Mouse (Mus musculus): ENCODE measurements around the gene Vps72.
A peak's percentile ranks its signal among the peaks of the same experiment; 100 is the strongest.
"Not testable (repeated sequence)": the region's sequence is repeated elsewhere in the genome, so short reads cannot be mapped to it uniquely, and the experiment has no call there.

The Vps72 gene

DNA sequence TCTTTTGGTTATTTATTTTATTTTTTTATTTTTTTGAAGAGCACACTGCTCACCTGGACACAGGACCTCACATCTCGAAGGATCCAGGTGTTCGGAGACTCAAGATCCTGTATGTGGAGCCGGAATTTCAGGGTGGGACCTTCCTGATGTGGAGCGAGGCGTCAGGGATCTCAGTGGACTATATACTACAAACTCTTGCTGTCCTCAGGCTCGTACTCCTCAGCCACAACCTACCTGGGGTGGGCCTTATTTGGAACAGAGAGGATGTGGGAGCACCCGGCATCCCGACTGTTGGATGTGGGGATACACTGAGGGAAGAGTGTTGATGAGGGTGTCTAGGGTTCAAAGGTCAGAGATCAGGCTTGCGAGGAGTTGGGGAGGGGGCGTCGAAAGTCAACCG lies 23.3 kb downstream of the Vps72 start:
- DNase-seq = not testable (repeated sequence)

DNA sequence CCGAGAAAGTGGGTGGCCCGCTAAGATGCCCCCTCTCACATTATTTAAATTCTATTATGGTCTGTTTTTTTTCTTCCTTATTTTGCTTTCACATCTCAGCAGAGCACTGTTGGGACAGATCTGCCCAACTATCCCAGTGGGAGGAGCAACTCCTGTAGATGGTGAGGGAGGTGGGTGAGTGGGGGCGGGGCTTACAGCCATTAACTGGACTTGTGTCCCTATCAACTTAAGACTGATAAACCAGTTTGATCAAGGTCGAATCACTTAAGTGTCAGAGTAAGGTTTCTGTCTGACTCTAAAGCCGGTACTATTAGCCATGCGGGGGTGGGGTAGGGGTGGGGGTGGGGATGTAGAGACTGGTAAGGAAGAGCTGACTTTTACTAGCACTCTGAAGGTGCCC lies 24.2 kb downstream of the Vps72 start:
- DNase-seq = peak; percentile 48 to 54

DNA sequence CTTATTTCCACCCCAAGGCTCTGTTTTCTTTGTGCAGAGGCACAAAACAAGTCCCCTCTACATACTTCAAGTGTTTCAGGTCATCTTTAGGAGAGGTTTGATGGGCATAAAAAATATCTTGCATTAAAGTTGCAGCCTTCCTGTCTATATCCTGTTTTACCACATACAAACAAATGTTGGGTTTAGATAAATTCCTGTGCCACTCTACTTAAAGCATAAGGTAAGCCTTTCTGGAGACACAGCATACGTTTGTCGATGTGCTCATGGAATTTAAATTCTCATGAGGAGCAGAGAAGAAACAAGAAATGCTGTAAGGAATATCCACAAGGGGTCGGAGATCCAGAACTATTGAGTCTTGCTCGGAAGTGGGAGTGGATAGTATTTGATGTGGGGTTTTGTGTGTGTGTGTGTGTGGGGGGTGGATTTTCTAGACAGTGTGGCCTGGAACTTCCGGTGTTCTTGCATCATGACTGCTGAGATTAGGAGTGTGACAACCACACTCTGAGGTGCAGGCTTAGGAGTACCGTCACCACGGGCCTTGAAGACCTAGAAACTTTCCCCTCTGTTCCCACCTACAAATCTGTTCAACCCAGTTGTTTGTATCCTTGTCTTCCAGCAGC lies 24.7 kb downstream of the Vps72 start:
- DNase-seq = peak; percentile 16 to 30

- DNase-seq = peak; percentile 59 to 65
Measured at GRCm38 (mm10) chr3:95136336-95136735, 25.5 kb downstream of the Vps72 start.

GRCm38 (mm10) chr3:95139586-95140288 lies 28.9 kb downstream of the Vps72 start:
- DNase-seq = no peak

GRCm38 (mm10) chr3:95140289-95140595 lies 29.4 kb downstream of the Vps72 start:
- DNase-seq = no peak

DNA sequence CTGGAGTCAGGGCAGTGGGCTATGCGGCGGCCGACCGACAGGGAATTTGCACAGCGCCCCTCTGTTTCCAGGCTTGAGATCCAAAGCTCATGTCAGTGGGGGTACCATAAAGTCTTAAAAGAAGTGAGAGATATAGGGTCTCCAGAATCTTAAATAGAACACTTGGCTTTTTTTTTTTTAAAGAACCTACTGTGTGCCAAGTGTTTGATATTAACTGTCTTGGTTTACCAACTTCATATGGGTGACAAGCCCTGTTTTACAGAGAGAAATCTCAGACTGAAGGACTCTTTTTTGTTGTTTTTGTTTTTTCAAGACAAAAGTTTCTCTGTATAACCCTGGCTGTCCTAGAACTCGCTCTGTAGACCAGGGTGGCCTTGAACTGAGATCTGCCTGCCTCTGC lies 30.0 kb downstream of the Vps72 start:
- no peak for DNase-seq

GRCm38 (mm10) chr3:95141474-95141873 lies 30.7 kb downstream of the Vps72 start:
- peak; percentile 62 to 68 for DNase-seq

DNA sequence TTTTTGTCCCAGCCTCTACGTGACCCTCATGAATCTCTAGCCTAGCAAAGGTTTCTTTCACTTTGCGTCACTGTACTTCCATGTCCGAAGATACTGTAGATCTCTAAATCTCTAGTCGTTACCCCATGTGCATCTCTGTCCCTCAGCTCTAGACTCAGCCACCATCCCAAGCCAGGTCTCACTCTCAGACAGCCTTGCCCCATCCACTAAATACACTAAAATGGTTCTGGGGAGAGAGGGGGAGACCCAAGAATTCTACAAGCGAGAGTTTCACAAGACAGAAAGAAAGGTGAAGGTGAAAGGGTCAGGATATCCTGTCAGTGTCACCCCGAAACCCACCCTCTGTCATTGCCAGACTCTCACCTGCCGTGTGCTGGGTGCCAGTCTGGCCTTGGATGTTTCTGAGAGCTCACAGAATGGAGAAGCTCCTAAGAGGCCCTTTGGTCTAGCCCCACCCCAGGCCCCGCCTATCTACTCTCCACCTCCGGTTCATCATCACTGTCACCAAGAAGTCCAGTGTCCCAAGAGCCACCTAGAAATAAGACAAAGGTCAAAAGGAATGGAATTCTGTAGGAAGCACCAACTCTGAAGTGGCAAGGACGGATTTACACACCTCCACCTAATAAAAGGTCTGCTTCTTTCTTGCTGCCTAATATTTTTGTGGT lies 31.3 kb downstream of the Vps72 start, which contains the start of gene Tnfaip8l2:
Gene Tnfaip8l2 (minus strand): TSS at position 409 of the 665 bp plus-strand sequence.
- peak; percentile 78 to 82 for DNase-seq

DNA sequence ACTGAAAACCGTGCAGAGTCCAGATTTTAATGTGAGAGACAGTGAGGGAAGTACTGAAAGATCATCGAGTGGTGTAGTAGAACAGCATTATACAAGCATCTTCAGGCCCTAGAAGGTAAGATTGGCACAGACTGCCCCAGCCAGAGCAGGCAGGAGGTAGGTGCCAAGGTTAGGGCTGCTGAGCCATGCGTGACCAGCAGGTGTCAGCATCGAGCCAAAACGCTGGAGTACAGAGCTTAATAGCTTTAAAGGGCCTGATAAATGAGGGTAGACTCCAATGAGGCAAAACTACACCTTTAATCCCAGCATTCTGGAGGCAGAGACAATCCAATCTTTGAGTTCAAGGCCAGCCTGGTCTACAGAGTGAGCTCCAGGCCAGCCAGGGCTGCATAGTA lies 31.8 kb downstream of the Vps72 start:
- peak; percentile 93 to 94 for DNase-seq

- DNase-seq = no peak
Measured at GRCm38 (mm10) chr3:95147924-95148323, 37.1 kb downstream of the Vps72 start.

GRCm38 (mm10) chr3:95153874-95154273 lies 43.1 kb downstream of the Vps72 start:
- DNase-seq = peak; percentile 82 to 86

GRCm38 (mm10) chr3:95159511-95159986 lies 48.7 kb downstream of the Vps72 start:
- no peak for DNase-seq

- peak; percentile 84 to 85 for DNase-seq
Measured at GRCm38 (mm10) chr3:95159987-95160963, 49.5 kb downstream of the Vps72 start, which contains the start of gene Sema6c. Gene Sema6c (plus strand): TSS chr3:95160457.

GRCm38 (mm10) chr3:95161041-95161551 lies 50.3 kb downstream of the Vps72 start:
- no peak for DNase-seq

GRCm38 (mm10) chr3:95161618-95162344 lies 51.0 kb downstream of the Vps72 start:
- DNase-seq = no peak

GRCm38 (mm10) chr3:95162345-95162628 lies 51.5 kb downstream of the Vps72 start:
- DNase-seq = no peak

- no peak for DNase-seq
Measured at GRCm38 (mm10) chr3:95163419-95164255, 52.8 kb downstream of the Vps72 start.

- DNase-seq = no peak
Measured at GRCm38 (mm10) chr3:95164256-95164550, 53.4 kb downstream of the Vps72 start.

DNA sequence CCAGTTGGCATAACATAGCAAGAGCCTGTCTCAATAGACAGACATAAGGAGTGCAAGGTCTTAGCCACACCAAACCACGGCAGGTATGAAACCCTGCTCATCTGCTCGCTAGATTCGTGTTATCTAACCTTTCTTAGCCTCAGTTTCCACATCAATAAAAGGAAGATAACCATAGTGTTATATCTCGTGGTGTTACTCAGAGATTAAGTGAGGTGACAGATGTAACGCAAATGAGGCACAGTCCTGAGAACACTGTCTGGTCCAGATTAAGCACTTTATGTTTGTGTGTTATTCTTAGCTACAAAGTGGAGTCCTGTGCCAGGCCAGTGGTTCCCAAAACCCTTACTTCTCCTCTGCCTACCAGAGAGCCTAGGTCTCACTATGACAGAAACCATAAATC lies 54.0 kb downstream of the Vps72 start:
- no peak for DNase-seq

DNA sequence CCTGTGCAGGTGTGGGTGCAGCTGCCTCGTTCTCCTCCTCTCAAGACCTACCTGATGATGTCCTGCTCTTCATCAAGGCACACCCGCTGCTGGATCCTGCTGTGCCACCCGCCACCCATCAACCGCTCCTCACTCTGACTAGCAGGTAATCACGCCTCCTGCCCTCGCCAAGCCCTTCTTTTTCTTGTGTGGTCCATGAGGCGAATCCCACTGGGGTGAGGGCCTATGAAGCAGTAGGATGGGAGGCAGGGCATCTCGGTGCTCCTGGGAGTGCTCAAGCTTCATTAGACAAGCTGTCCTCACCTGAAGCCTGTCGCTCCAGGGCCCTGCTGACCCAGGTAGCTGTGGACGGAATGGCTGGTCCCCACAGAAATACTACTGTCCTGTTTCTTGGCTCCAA lies 59.2 kb downstream of the Vps72 start:
- no peak for DNase-seq
